Mouse (Mus musculus): ENCODE results near the gene Tnfsf4.

Tnfsf4 gene

GRCm38 (mm10) chr1:161394931-161395459 lies at the start of gene Tnfsf4:
Tnfsf4 (plus strand) TSS chr1:161395409.
- no peak for DNase-seq (ENCODE audit: low read depth)

- no peak for DNase-seq (ENCODE audit: low read depth)
These were observed 44.2 kb upstream of the Tnfsf4 start for GRCm38 (mm10) chr1:161350981-161351380.

DNA sequence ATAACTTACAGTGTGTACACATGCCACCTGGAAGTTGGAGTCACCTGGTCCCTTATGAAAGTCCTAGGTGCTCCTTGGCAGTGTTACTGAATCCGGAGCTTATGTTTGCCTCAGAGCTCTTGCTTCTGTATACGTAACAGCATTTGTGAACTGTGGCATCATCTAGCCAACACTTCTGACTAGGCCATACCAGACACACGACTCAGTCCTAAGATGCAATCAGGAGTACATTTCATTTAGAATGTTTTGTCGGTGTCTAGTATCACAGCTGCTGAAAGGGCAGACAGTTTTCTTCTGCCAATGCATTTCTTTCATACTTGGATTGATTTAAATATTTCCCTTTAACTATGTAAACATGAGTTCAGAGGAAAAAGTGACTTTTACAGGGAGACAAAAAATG lies 30.2 kb upstream of the Tnfsf4 start:
- no peak for DNase-seq (ENCODE audit: low read depth)

DNA sequence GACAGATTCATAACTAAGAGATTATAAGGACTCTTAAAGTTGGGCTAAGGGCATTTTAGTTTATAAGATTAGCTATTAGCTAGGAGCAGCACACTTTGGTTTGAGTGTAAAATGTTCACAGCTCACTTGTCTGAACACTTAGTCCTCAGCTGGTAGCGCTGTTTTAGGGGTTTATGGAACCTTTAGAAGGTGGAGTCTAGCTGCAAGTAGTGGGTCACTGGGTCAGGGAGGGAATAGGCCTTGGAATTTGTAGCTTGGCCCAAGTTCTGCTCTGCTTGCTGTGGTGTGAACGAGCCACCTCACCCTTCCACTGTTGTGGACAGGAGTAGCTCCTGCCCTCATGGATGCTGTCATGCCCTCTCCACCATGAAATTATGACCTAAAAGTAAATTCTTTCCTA lies 23.3 kb upstream of the Tnfsf4 start:
- no peak for DNase-seq (ENCODE audit: low read depth)

- no peak for DNase-seq (ENCODE audit: low read depth)
These were observed 19.3 kb upstream of the Tnfsf4 start for GRCm38 (mm10) chr1:161375866-161376265.

- no peak for DNase-seq (ENCODE audit: low read depth)
These were observed 16.6 kb upstream of the Tnfsf4 start for GRCm38 (mm10) chr1:161378571-161378970.

GRCm38 (mm10) chr1:161379685-161380424 lies 15.4 kb upstream of the Tnfsf4 start:
- DNase-seq (ENCODE audit: low read depth): no peak

DNA sequence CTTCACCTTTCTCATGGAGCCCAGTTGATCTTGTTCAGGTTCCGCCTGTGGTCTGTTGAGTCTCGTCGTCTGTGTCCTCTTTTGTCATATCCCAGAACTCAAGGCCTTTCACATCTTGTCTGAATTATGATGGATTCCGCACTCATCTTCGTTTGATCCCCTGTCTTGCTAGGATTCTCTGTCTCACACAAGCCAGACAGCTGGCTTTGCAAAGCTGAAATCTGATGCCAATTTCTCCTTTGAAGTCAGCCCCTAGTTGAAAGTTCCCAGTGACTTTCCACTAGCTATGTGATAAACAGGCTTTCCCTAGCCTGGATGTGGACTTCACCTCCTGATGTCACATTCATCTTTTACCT lies 14.8 kb upstream of the Tnfsf4 start:
- DNase-seq (ENCODE audit: low read depth): no peak

DNA sequence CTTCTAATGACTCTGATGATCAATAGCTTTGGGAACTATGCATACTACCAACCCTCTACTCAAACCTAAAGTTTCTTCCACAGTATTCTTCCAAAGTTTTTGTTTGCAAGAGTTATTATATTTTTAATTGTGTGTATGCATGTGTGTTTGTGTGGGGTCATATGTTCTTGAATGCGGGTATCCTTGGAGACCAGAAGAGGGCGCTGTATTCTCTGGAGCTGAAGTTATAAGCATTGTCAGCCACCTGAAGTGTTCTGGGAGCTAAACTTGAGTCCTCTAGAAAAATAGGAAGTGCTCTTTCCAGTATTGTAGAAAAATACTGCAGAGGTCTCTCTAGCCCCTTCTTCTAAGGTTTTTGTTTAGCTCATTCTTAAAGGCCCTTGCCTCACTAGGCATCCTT lies 5.1 kb upstream of the Tnfsf4 start:
- no peak for DNase-seq (ENCODE audit: low read depth)

GRCm38 (mm10) chr1:161392906-161393305 lies 2.3 kb upstream of the Tnfsf4 start:
- DNase-seq (ENCODE audit: low read depth): no peak

- DNase-seq (ENCODE audit: low read depth): no peak
These were observed 401 bp downstream of the Tnfsf4 start for GRCm38 (mm10) chr1:161395610-161396009.

- no peak for DNase-seq (ENCODE audit: low read depth)
These were observed 1.1 kb downstream of the Tnfsf4 start for GRCm38 (mm10) chr1:161396351-161396750.

DNA sequence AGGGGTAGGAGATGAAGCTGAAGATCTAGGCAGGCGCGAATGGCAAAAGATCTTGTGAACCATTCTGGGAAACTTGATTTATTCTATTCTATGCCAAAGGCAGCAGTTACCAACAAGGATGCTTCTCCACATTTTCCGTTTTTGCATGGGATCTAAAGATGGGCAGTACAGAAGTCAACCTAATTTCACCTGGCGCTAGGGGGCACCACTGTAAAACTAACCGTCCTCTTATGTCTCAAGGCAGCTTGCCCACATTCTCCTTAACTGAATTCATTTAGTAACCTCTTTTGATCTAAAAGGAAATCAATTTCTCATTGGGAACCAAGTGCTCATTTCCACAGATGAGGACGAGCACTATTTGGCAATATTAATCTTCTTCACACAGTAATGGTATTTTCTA lies 4.9 kb downstream of the Tnfsf4 start:
- DNase-seq (ENCODE audit: low read depth): peak; percentile 33

GRCm38 (mm10) chr1:161403061-161403460 lies 7.9 kb downstream of the Tnfsf4 start:
- DNase-seq (ENCODE audit: low read depth): no peak

- no peak for DNase-seq (ENCODE audit: low read depth)
These were observed 11.3 kb downstream of the Tnfsf4 start for GRCm38 (mm10) chr1:161406480-161406879.

DNA sequence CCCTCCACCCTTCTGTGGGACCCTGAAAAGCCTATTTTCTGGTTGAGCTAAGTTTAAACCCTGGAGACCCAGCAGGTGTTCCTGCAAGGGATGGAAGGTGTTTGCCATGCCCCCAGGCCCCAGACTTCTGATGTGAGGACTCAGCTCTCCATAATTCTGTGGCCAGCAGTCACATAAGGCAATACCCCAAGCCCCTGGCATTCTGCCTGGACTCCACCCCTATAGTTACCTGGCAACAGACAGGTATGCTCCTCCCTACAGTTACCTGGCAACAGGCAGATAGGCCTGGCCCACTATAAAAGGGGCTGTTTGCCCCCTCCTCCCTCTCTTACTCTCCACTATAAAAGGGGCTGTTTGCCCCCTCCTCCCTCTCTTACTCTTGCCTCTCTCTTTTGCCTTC lies 24.7 kb downstream of the Tnfsf4 start:
- no peak for DNase-seq (ENCODE audit: low read depth)

- DNase-seq (ENCODE audit: low read depth): no peak
These were observed 25.4 kb downstream of the Tnfsf4 start for GRCm38 (mm10) chr1:161420646-161421045.

DNA sequence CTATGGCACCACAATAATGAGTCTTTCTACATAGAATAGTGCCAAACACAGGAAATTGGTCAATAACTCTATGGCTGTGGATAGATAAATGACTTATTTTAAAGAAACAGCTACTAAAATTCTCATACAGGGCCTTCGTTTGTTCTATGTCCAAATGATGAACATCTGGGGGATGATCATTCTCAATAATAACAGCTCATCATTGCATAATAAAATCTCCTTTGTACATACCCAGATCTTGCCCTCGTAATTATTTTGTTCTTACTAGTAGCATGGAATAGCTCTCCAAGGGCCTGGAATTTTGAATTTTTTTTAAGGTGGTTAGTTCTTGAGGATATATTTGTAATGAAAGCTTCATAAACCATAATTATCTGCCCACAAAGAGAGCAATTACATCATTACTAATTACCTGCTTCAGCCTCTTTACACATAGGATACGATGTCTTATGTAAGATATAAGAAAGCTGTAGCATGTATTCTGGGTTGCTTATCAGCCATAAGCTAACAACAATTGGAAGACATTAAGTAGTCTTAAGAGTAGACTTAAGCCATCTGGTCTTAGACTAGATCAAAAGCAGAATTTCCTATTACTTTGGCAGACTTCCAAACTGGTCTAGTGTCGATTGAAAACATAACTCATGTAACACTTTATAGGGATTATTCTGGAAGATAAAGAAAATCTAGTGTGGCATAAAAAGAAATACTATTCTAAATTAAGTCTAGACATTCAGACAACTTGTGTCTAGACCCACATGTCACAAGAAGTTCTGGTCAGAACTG lies 31.3 kb downstream of the Tnfsf4 start:
- DNase-seq (ENCODE audit: low read depth): no peak

DNA sequence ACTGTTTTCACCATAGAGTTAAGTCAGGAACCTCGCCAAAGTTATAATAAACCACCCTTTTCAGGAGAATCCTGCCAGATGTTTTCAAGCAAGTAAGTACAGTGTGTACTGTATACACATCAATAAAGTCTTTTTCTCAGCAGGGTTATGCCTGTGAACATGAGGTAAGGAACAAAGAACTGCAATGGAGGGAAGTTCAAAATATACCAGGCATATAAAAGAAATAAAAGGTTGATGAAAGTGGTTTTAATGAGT lies 31.8 kb downstream of the Tnfsf4 start:
- DNase-seq (ENCODE audit: low read depth): no peak

GRCm38 (mm10) chr1:161435781-161436180 lies 40.6 kb downstream of the Tnfsf4 start:
- DNase-seq (ENCODE audit: low read depth): no peak

- DNase-seq (ENCODE audit: low read depth): no peak
These were observed 41.3 kb downstream of the Tnfsf4 start for GRCm38 (mm10) chr1:161436503-161436902.

DNA sequence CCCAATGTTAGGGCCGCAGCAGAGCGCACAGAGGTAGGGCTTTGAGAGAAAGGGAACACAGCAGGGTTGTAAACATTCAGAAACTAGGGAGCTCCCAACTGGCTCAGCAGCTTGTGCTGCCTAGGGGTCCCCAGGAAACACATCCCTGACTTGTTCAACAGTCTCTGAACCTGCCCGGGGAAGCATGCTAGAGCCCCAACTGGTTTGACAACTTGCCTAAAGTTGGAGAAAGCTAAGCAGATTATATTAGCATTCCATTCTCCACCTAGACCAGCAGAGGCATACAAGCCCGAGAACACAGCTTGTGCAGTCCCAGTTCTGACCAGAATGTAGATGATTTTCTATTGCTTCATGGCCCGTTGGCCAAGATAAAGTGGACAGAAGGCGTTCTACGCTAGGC lies 49.6 kb downstream of the Tnfsf4 start:
- DNase-seq (ENCODE audit: low read depth): no peak

DNA sequence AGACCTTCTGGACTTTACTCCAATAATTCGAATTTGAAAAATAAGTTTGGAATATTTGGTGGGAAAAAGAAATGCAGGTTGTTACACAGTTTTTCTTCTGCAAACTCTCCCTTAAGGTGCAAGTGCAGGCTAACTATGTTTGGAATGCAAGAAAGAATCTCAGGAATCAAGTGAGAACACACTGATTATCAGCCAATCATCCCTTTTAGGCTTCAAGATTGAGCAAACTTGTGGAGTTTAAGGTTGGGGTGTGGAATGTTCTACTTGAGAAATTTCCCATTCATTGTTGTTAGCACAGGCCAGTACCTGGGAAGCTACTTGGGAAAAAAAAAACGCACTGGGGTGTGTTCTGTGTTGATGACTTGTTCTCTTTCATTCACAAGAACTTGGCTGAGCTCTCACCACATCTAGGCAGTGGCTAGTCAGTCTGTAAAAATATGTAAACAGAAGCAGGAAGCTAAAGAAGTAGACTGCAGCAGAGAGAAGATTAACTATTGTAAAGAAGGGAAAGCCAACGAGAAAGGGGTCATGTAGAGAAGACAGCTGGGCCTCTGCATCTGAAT lies 56.6 kb downstream of the Tnfsf4 start:
- DNase-seq (ENCODE audit: low read depth): no peak
